In the genomic region with DNA sequence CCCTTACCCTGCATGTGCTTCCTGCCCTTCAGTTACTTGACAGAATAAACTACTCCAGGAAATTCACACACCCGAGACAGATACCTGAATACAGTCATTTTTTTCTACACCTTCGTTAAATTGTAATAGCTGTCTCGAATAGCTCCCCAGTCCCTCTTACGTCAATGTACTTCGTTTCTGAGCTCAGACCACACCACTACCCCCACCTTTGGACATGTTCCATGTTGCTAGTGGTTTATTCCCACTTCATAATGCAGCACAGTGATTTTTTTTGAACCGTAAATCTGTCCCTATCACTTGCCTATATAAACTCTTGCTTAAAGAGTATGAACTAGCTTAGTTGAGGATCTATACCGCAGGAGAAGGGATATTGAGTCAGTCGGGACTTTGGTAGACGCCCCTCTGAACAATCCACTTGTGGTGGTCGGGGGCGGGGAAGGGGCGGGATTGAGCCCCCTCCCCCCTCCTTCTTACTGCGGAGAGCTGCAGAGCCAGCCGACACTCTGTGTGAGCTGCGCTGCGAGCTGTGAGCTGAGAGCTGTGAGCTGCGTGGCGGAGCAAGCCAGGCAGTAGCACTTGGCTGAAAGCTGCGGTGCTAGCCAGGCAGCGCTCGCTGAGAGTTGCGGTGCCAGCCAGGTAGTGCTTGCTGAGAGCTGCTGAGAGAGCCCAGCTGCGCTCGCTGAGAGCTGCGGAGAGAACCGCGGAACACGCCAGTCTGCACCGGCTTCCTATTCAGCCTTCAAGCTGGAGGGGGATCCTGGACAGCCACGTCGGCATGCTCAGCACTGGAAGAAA, we compare ENCODE assay signal across 8 mouse cellular contexts. TPM values are rescaled to one million over a fixed set of nuclear protein-coding genes. Genes with fewer than 3 reads are reported as not detected.
DNase-seq lines count a peak whose midpoint lies in the region; ATAC-seq and TF ChIP-seq lines count a peak whose summit lies in the region.

A gene (plus strand): TSS at position 501 of the 795 bp plus-strand sequence.

- WGBS in lung, embryonic 14.5 days = 20% methylated on average over 31 of the region's 31 CpGs
- WGBS in midbrain, embryonic 10.5 days = 21% methylated on average over 31 of the region's 31 CpGs

- peak within 1 kb of the TSS; percentile 60 for H3K4me2 ChIP-seq in lung, embryonic 14.5 days

- DNase-seq in adrenal gland, adult (ENCODE audit: inconsistent age in 2 of 2, low spot score in 1 of 2) = peak; percentile 33 to 78
- no peak for DNase-seq in adrenal gland, adult 8-10 months
- peak; percentile 71 for DNase-seq in lung, embryonic 14.5 days
- no peak for DNase-seq in lung, adult 18-20 months
- DNase-seq in midbrain, embryonic 10.5 days (ENCODE audit: low spot score) = peak; percentile 70
- DNase-seq in cerebellum, adult 9-10 months = no peak

- TF ChIP-seq POLR2A in testis, adult 2 months (IDR thresholded peaks at IDR 0.05; ENCODE audit: control insufficient read depth, low read depth, low read length) = no peak

- no peak for TF ChIP-seq CTCF in lung, embryonic 14.5 days (IDR thresholded peaks at IDR 0.05; ENCODE audit: low read depth)
- no peak for TF ChIP-seq CTCF in testis, adult 2 months (IDR thresholded peaks at IDR 0.05; ENCODE audit: control insufficient read depth, insufficient read depth, insufficient replicate concordance, low read depth, low read length)

- peak within 1 kb of the TSS; percentile 42 for H3K9ac ChIP-seq in lung, embryonic 14.5 days

- no peaks in the 10 kb centered on the region for H3K9me3 ChIP-seq in lung, embryonic 14.5 days (ENCODE audit: low read depth, low read length)
- peaks cover 50% of the 10 kb centered on the region for H3K9me3 ChIP-seq in midbrain, embryonic 10.5 days (replicated peaks)

- no peaks in the 10 kb centered on the region for H3K4me1 ChIP-seq in lung, embryonic 14.5 days (ENCODE audit: insufficient read depth)
- H3K4me1 ChIP-seq in midbrain, embryonic 10.5 days = peaks cover 26% of the 10 kb centered on the region
- H3K4me1 ChIP-seq in testis, adult 2 months (ENCODE audit: control insufficient read depth, insufficient read depth, low read length) = peaks cover 14% of the 10 kb centered on the region

- no peak within 1 kb of the TSS for H3K27ac ChIP-seq in lung, embryonic 14.5 days (ENCODE audit: low read depth)
- H3K27ac ChIP-seq in midbrain, embryonic 10.5 days (replicated peaks) = peak within 1 kb of the TSS; percentile 80
- H3K27ac ChIP-seq in testis, adult 2 months (ENCODE audit: control insufficient read depth, insufficient read depth, low read depth, low read length) = no peak within 1 kb of the TSS

- H3K36me3 ChIP-seq in lung, embryonic 14.5 days (ENCODE audit: insufficient read depth) = no peaks in the 10 kb centered on the region
- peaks cover 8% of the 10 kb centered on the region; the same call in 1 of the 2 replicates for H3K36me3 ChIP-seq in midbrain, embryonic 10.5 days
- no peaks in the 10 kb centered on the region for H3K36me3 ChIP-seq in testis, adult 2 months (ENCODE audit: control insufficient read depth, insufficient read depth, low read length)

- H3K27me3 ChIP-seq in lung, embryonic 14.5 days (ENCODE audit: insufficient read depth, low read length) = no peaks in the 10 kb centered on the region
- H3K27me3 ChIP-seq in midbrain, embryonic 10.5 days (ENCODE audit: low read depth, poor library complexity, severe bottlenecking) = no peaks in the 10 kb centered on the region
- H3K27me3 ChIP-seq in testis, adult 2 months (ENCODE audit: control insufficient read depth, insufficient read depth, low read length) = no peaks in the 10 kb centered on the region; the same call in 1 of the 2 replicates

- peak within 1 kb of the TSS; percentile 36 for H3K4me3 ChIP-seq in lung, embryonic 14.5 days (ENCODE audit: low read depth, low read length)
- H3K4me3 ChIP-seq in midbrain, embryonic 10.5 days = peak within 1 kb of the TSS; percentile 62
- H3K4me3 ChIP-seq in testis, adult 2 months (ENCODE audit: control insufficient read depth, low read depth, low read length) = peak within 1 kb of the TSS; percentile 59

- ATAC-seq in lung, embryonic 14.5 days (ENCODE audit: insufficient read depth) = peak; percentile 96
- ATAC-seq in hematopoietic stem cell, adult 5-6 weeks (replicated peaks in 1 of 2; ENCODE audit: insufficient read depth in 1 of 2, low FRiP score in 2 of 2, low TSS enrichment in 1 of 2, low read depth in 1 of 2, poor library complexity in 2 of 2, severe bottlenecking in 2 of 2) = peak; percentile 29 to 30; a peak in 3 of 4 replicates

RNA-seq across cellular contexts. Expression of the gene that starts here (rescaled TPM):
- 1 to 10 TPM; 1.7 to 2.0 (median 1.8) TPM for total RNA-seq in adrenal gland, adult 8-10 months (2022)
- 2.1 and 2.5 TPM in 2 replicates for polyA plus RNA-seq in lung, embryonic 14.5 days (2014; fragmentation: Nextera tagmentation; extraction: Ambion mirVana)
- total RNA-seq in hematopoietic stem cell, adult 5-6 weeks (2017) = not detected in 2 replicates
- 8.6 and 14.0 TPM in 2 replicates for polyA plus RNA-seq in midbrain, embryonic 10.5 days (2016; fragmentation: Nextera tagmentation; extraction: Ambion mirVana)
- polyA plus RNA-seq in testis, adult 2 months (2012; rRNA removed) = 0.02 TPM in 1 of 2 replicates, not detected in the other

Comparison
In these comparisons a context has a peak if more than half of its experiments do, and no peak if none do; other contexts are left out.
1. DNase-seq: peak in adrenal gland, adult (2 of 2), lung, embryonic 14.5 days (single experiment) and midbrain, embryonic 10.5 days (single experiment); none in adrenal gland, adult 8-10 months (single experiment), lung, adult 18-20 months (0 of 2) and cerebellum, adult 9-10 months (single experiment).
2. Peak in ATAC-seq in hematopoietic stem cell, adult 5-6 weeks; RNA of the gene not detected or under 1 TPM.
3. Peak in every context shown above with its lines, with median percentiles within 50 percentile points of each other: H3K4me3 ChIP-seq.